Mouse (Mus musculus): ENCODE results near the gene Styxl1. TPM values are rescaled to one million over a fixed set of nuclear protein-coding genes. Genes with fewer than 3 reads are reported as not detected.
A peak's percentile ranks its signal among the peaks of the same experiment; 100 is the strongest.

The Styxl1 gene
- polyA plus RNA-seq, 1 experiment from 2014 or later: not detected

GRCm38 (mm10) chr5:135726641-135727346 is 51.4 kb downstream of the Styxl1 start:
- H3K27ac ChIP-seq (ENCODE audit: low read depth): no peak overlapping the region
- DNase-seq (ENCODE audit: low spot score) (no peak), ATAC-seq (replicated peaks; ENCODE audit: low FRiP score, low TSS enrichment, low read depth) (no peak)
- H3K27me3 ChIP-seq (replicated peaks; ENCODE audit: control insufficient read depth, insufficient read depth, low read length): no peaks in the 10 kb centered on the region
- peaks cover 25% of the 10 kb centered on the region for H3K4me1 ChIP-seq (replicated peaks; ENCODE audit: control insufficient read depth, insufficient read depth, low read length)
- no peak overlapping the region for H3K9ac ChIP-seq (ENCODE audit: low read length)
- no peaks in the 10 kb centered on the region for H3K9me3 ChIP-seq (ENCODE audit: control insufficient read depth, low read length)
- H3K36me3 ChIP-seq (ENCODE audit: control insufficient read depth, insufficient read depth, low read length): peaks cover 30% of the 10 kb centered on the region
- H3K4me2 ChIP-seq (ENCODE audit: low read length): no peak overlapping the region
- 70% methylated on average over 2 of the region's 2 CpGs for WGBS
- H3K4me3 ChIP-seq (ENCODE audit: low read depth, low read length): no peak overlapping the region

- Histone ChIP-seq H3K9me3 (ENCODE audit: control insufficient read depth, low read length) (no peaks in the 10 kb centered on the region), H3K4me3 (ENCODE audit: low read depth, low read length) (peak overlapping the region; percentile 15), H3K27ac (ENCODE audit: low read depth) (peak overlapping the region; percentile 80), H3K36me3 (ENCODE audit: control insufficient read depth, insufficient read depth, low read length) (peaks cover 22% of the 10 kb centered on the region), H3K9ac (ENCODE audit: low read length) (peak overlapping the region; percentile 29), H3K27me3 (replicated peaks; ENCODE audit: control insufficient read depth, insufficient read depth, low read length) (no peaks in the 10 kb centered on the region), H3K4me2 (ENCODE audit: low read length) (peak overlapping the region; percentile 46), H3K4me1 (replicated peaks; ENCODE audit: control insufficient read depth, insufficient read depth, low read length) (peaks cover 25% of the 10 kb centered on the region)
- DNase-seq (ENCODE audit: low spot score) (no peak), ATAC-seq (replicated peaks; ENCODE audit: low FRiP score, low TSS enrichment, low read depth) (no peak)
- 38% methylated on average over 6 of the region's 6 CpGs for WGBS
Measured at GRCm38 (mm10) chr5:135725991-135726390, 52.2 kb downstream of the Styxl1 start.

GRCm38 (mm10) chr5:135725391-135725841 is 52.8 kb downstream of the Styxl1 start:
- WGBS: 12% methylated on average over 8 of the region's 8 CpGs
- peak overlapping the region; percentile 46 for H3K4me2 ChIP-seq (ENCODE audit: low read length)
- H3K27ac ChIP-seq (ENCODE audit: low read depth): peak overlapping the region; percentile 80
- H3K36me3 ChIP-seq (ENCODE audit: control insufficient read depth, insufficient read depth, low read length): peaks cover 16% of the 10 kb centered on the region
- ATAC-seq (replicated peaks; ENCODE audit: low FRiP score, low TSS enrichment, low read depth) (peak; percentile 70), DNase-seq (ENCODE audit: low spot score) (peak; percentile 65)
- H3K27me3 ChIP-seq (replicated peaks; ENCODE audit: control insufficient read depth, insufficient read depth, low read length): no peaks in the 10 kb centered on the region
- peaks cover 25% of the 10 kb centered on the region for H3K4me1 ChIP-seq (replicated peaks; ENCODE audit: control insufficient read depth, insufficient read depth, low read length)
- no peaks in the 10 kb centered on the region for H3K9me3 ChIP-seq (ENCODE audit: control insufficient read depth, low read length)
- peak overlapping the region; percentile 15; the same call in 1 of the 2 replicates for H3K4me3 ChIP-seq (ENCODE audit: low read depth, low read length)
- H3K9ac ChIP-seq (ENCODE audit: low read length): 0 out of 2 replicates have a peak overlapping the region, but pooled peaks have one; percentile 29

GRCm38 (mm10) chr5:135724536-135725322 is 53.5 kb downstream of the Styxl1 start:
- 18% methylated on average over 9 of the region's 9 CpGs for WGBS
- no peaks in the 10 kb centered on the region for H3K9me3 ChIP-seq (ENCODE audit: control insufficient read depth, low read length)
- peak overlapping the region; percentile 46 for H3K4me2 ChIP-seq (ENCODE audit: low read length)
- peaks cover 25% of the 10 kb centered on the region for H3K4me1 ChIP-seq (replicated peaks; ENCODE audit: control insufficient read depth, insufficient read depth, low read length)
- H3K27ac ChIP-seq (ENCODE audit: low read depth): peak overlapping the region; percentile 80
- DNase-seq (ENCODE audit: low spot score) (peak; percentile 58), ATAC-seq (replicated peaks; ENCODE audit: low FRiP score, low TSS enrichment, low read depth) (peak; percentile 38; the same call in 1 of the 2 replicates)
- no peak overlapping the region for H3K9ac ChIP-seq (ENCODE audit: low read length)
- no peak overlapping the region for H3K4me3 ChIP-seq (ENCODE audit: low read depth, low read length)
- peaks cover 11% of the 10 kb centered on the region for H3K36me3 ChIP-seq (ENCODE audit: control insufficient read depth, insufficient read depth, low read length)
- H3K27me3 ChIP-seq (replicated peaks; ENCODE audit: control insufficient read depth, insufficient read depth, low read length): no peaks in the 10 kb centered on the region

- ATAC-seq (replicated peaks; ENCODE audit: low FRiP score, low TSS enrichment, low read depth) (no peak), DNase-seq (ENCODE audit: low spot score) (no peak)
- Histone ChIP-seq H3K36me3 (ENCODE audit: control insufficient read depth, insufficient read depth, low read length) (peaks cover 5% of the 10 kb centered on the region; the same call in 1 of the 2 replicates), H3K4me3 (ENCODE audit: low read depth, low read length) (no peak overlapping the region), H3K9me3 (ENCODE audit: control insufficient read depth, low read length) (no peaks in the 10 kb centered on the region), H3K27ac (ENCODE audit: low read depth) (no peak overlapping the region), H3K4me2 (ENCODE audit: low read length) (no peak overlapping the region), H3K9ac (ENCODE audit: low read length) (no peak overlapping the region), H3K4me1 (replicated peaks; ENCODE audit: control insufficient read depth, insufficient read depth, low read length) (peaks cover 25% of the 10 kb centered on the region), H3K27me3 (replicated peaks; ENCODE audit: control insufficient read depth, insufficient read depth, low read length) (no peaks in the 10 kb centered on the region)
- WGBS: 51% methylated on average over 3 of the region's 3 CpGs
Measured at GRCm38 (mm10) chr5:135723165-135723751, 54.9 kb downstream of the Styxl1 start.

- no peak for ATAC-seq (replicated peaks; ENCODE audit: low FRiP score, low TSS enrichment, low read depth)
- whole genome bisulfite sequencing: 82% methylated on average over 11 of the region's 11 CpGs
Measured at GRCm38 (mm10) chr5:135722121-135722520, 56.1 kb downstream of the Styxl1 start.

GRCm38 (mm10) chr5:135721076-135721475 is 57.1 kb downstream of the Styxl1 start:
- ATAC-seq (replicated peaks; ENCODE audit: low FRiP score, low TSS enrichment, low read depth): no peak
- no peak overlapping the region for H3K9ac ChIP-seq (ENCODE audit: low read length)
- no peak overlapping the region for H3K27ac ChIP-seq (ENCODE audit: low read depth)
- peaks cover 27% of the 10 kb centered on the region for H3K36me3 ChIP-seq (ENCODE audit: control insufficient read depth, insufficient read depth, low read length)
- no peak for DNase-seq (ENCODE audit: low spot score)
- no peak overlapping the region for H3K4me2 ChIP-seq (ENCODE audit: low read length)
- H3K9me3 ChIP-seq (ENCODE audit: control insufficient read depth, low read length): no peaks in the 10 kb centered on the region
- peaks cover 17% of the 10 kb centered on the region for H3K4me1 ChIP-seq (replicated peaks; ENCODE audit: control insufficient read depth, insufficient read depth, low read length)
- H3K4me3 ChIP-seq (ENCODE audit: low read depth, low read length): no peak overlapping the region
- H3K27me3 ChIP-seq (replicated peaks; ENCODE audit: control insufficient read depth, insufficient read depth, low read length): no peaks in the 10 kb centered on the region
- 93% methylated on average over 8 of the region's 8 CpGs for WGBS

More at GRCm38 (mm10) chr5:135722121-135722520, 56.1 kb downstream of the Styxl1 start:
- Histone ChIP-seq H3K4me1 (replicated peaks; ENCODE audit: control insufficient read depth, insufficient read depth, low read length) (peaks cover 25% of the 10 kb centered on the region), H3K36me3 (ENCODE audit: control insufficient read depth, insufficient read depth, low read length) (peaks cover 17% of the 10 kb centered on the region), H3K9me3 (ENCODE audit: control insufficient read depth, low read length) (no peaks in the 10 kb centered on the region), H3K4me2 (ENCODE audit: low read length) (no peak overlapping the region), H3K4me3 (ENCODE audit: low read depth, low read length) (no peak overlapping the region), H3K9ac (ENCODE audit: low read length) (no peak overlapping the region), H3K27ac (ENCODE audit: low read depth) (no peak overlapping the region), H3K27me3 (replicated peaks; ENCODE audit: control insufficient read depth, insufficient read depth, low read length) (no peaks in the 10 kb centered on the region)
- DNase-seq (ENCODE audit: low spot score): no peak

- Histone ChIP-seq H3K36me3 (ENCODE audit: control insufficient read depth, insufficient read depth, low read length) (peaks cover 29% of the 10 kb centered on the region), H3K4me2 (ENCODE audit: low read length) (no peak overlapping the region), H3K27me3 (replicated peaks; ENCODE audit: control insufficient read depth, insufficient read depth, low read length) (no peaks in the 10 kb centered on the region), H3K9me3 (ENCODE audit: control insufficient read depth, low read length) (no peaks in the 10 kb centered on the region), H3K4me1 (replicated peaks; ENCODE audit: control insufficient read depth, insufficient read depth, low read length) (peaks cover 11% of the 10 kb centered on the region), H3K9ac (ENCODE audit: low read length) (no peak overlapping the region), H3K4me3 (ENCODE audit: low read depth, low read length) (no peak overlapping the region), H3K27ac (ENCODE audit: low read depth) (no peak overlapping the region)
- DNase-seq (ENCODE audit: low spot score): no peak
- no peak for ATAC-seq (replicated peaks; ENCODE audit: low FRiP score, low TSS enrichment, low read depth)
- WGBS: 91% methylated on average over 3 of the region's 3 CpGs
Measured at GRCm38 (mm10) chr5:135720121-135720520, 58.1 kb downstream of the Styxl1 start.

All from intestine, embryonic 14.5 days (tissue).